Mouse (Mus musculus): ENCODE data around the gene B3gat1. TPM values are rescaled to one million over a fixed set of nuclear protein-coding genes. Genes with fewer than 3 reads are reported as not detected.

Gene B3gat1
- total RNA-seq, 2 experiments from 2014 or later, result not detected

GRCm38 (mm10) chr9:26776122-26776902 is 42.8 kb downstream of the B3gat1 start:
- ATAC-seq (ENCODE audit: poor library complexity, severe bottlenecking), result no peak

GRCm38 (mm10) chr9:26778421-26778820 is 44.9 kb downstream of the B3gat1 start:
- ATAC-seq (ENCODE audit: poor library complexity, severe bottlenecking), result no peak

GRCm38 (mm10) chr9:26783414-26783975 is 50.0 kb downstream of the B3gat1 start:
- ATAC-seq (ENCODE audit: poor library complexity, severe bottlenecking), result peak; percentile 86

GRCm38 (mm10) chr9:26792829-26793228 is 59.3 kb downstream of the B3gat1 start:
- no peak for ATAC-seq (ENCODE audit: poor library complexity, severe bottlenecking)

GRCm38 (mm10) chr9:26798205-26798604 is 64.7 kb downstream of the B3gat1 start:
- no peak for ATAC-seq (ENCODE audit: poor library complexity, severe bottlenecking)

GRCm38 (mm10) chr9:26798731-26799130 is 65.2 kb downstream of the B3gat1 start:
- no peak for ATAC-seq (ENCODE audit: poor library complexity, severe bottlenecking)

GRCm38 (mm10) chr9:26800357-26800756 is 66.8 kb downstream of the B3gat1 start:
- no peak for ATAC-seq (ENCODE audit: poor library complexity, severe bottlenecking)

GRCm38 (mm10) chr9:26804321-26804720 is 70.8 kb downstream of the B3gat1 start:
- ATAC-seq (ENCODE audit: poor library complexity, severe bottlenecking), result no peak

GRCm38 (mm10) chr9:26805935-26806666 is 72.6 kb downstream of the B3gat1 start, which contains the start of gene Glb1l2:
Glb1l2 (minus strand) TSS chr9:26806468.
- peak; percentile 93 for ATAC-seq (ENCODE audit: poor library complexity, severe bottlenecking)

- ATAC-seq (ENCODE audit: poor library complexity, severe bottlenecking), result peak; percentile 47
Measured at GRCm38 (mm10) chr9:26808735-26809134, 75.2 kb downstream of the B3gat1 start.

Other genes starting within 250 kb of the B3gat1 start
- not detected in 2 replicates for gene Glb1l2, start 72.7 kb downstream of the B3gat1 start, total RNA-seq (2015)
- not detected in 2 replicates for gene Glb1l2, start 72.7 kb downstream of the B3gat1 start, total RNA-seq (2017)
- not detected in 2 replicates for gene Glb1l3, start 127.2 kb downstream of the B3gat1 start, total RNA-seq (2015)
- not detected in 2 replicates for gene Glb1l3, start 127.2 kb downstream of the B3gat1 start, total RNA-seq (2017)
- gene Gm1110, start 189.4 kb downstream of the B3gat1 start, total RNA-seq (2015), result not detected in 2 replicates
- gene Gm1110, start 189.4 kb downstream of the B3gat1 start, total RNA-seq (2017), result not detected in 2 replicates